ENCODE assay signal across 9 mouse cellular contexts in genomic region chr8:110646064-110646463, GRCm38 (mm10). TPM values are rescaled to one million over a fixed set of nuclear protein-coding genes. Genes with fewer than 3 reads are reported as not detected.
A peak's percentile ranks its signal among the peaks of the same experiment; 100 is the strongest.
DNase-seq lines count a peak whose midpoint lies in the region; ATAC-seq and TF ChIP-seq lines count a peak whose summit lies in the region.
"Had no signal": no experiment of that assay in that cellular context is flagged by ENCODE, and none has a peak within 500 bp of the region (broad histone marks: within the 10 kb centered on the region; RNA-seq: fewer than 3 reads in every experiment).

No protein-coding gene starts in this region.

- no peak overlapping the region for H3K4me3 ChIP-seq in spleen, adult 2 months (ENCODE audit: extremely low read depth, insufficient read depth, insufficient read length)
- H3K4me3 ChIP-seq in hindbrain, postnatal 0 days (ENCODE audit: low read length) = no peak overlapping the region
- no peak overlapping the region for H3K4me3 ChIP-seq in left cerebral cortex, adult 2 months
- no peak overlapping the region for H3K4me3 ChIP-seq in midbrain, embryonic 14.5 days (replicated peaks; ENCODE audit: low read depth, low read length)
- H3K4me3 ChIP-seq in thymus, adult 2 months (ENCODE audit: control insufficient read depth, insufficient read depth, low read length) = no peak overlapping the region
- H3K4me3 ChIP-seq: neural tube, embryonic 12.5 days had no signal

- no peaks in the 10 kb centered on the region for H3K27me3 ChIP-seq in spleen, adult 2 months (ENCODE audit: control insufficient read depth, insufficient read depth, low read length)
- no peaks in the 10 kb centered on the region for H3K27me3 ChIP-seq in hindbrain, postnatal 0 days (ENCODE audit: insufficient read depth, low read length)
- no peaks in the 10 kb centered on the region for H3K27me3 ChIP-seq in midbrain, embryonic 14.5 days (ENCODE audit: control insufficient read depth, insufficient read depth, low read length)
- no peaks in the 10 kb centered on the region for H3K27me3 ChIP-seq in thymus, adult 2 months (ENCODE audit: control insufficient read depth, insufficient read depth, low read length)
- H3K27me3 ChIP-seq: neural tube, embryonic 12.5 days had no signal

- H3K9me3 ChIP-seq in hindbrain, postnatal 0 days (ENCODE audit: low read length) = no peaks in the 10 kb centered on the region
- no peaks in the 10 kb centered on the region for H3K9me3 ChIP-seq in midbrain, embryonic 14.5 days (ENCODE audit: control insufficient read depth, low read length)
- H3K9me3 ChIP-seq: neural tube, embryonic 12.5 days had no signal

- peak in 1 of 2 experiments; percentile 21 for DNase-seq in spleen, adult 2 months (ENCODE audit: low read depth in 1 of 2, low spot score in 2 of 2)
- no peak for DNase-seq in spleen, postnatal 36 days (ENCODE audit: low spot score in 2 of 2)
- DNase-seq in cerebellum, postnatal 36 days = peak; percentile 89 to 91
- DNase-seq in gastrocnemius, adult 8-10 months (ENCODE audit: low spot score in 2 of 2) = peak; percentile 64
- DNase-seq in hindbrain, postnatal 0 days (ENCODE audit: low spot score) = peak; percentile 85
- DNase-seq in left cerebral cortex, adult 2 months (ENCODE audit: extremely low spot score in 1 of 2, low spot score in 2 of 2) = peak; percentile 75 to 84
- peak; percentile 79 for DNase-seq in midbrain, embryonic 14.5 days
- DNase-seq in thymus, adult 2 months = peak; percentile 44

- peaks cover 18% of the 10 kb centered on the region for H3K36me3 ChIP-seq in spleen, adult 2 months (ENCODE audit: control insufficient read depth, insufficient read depth, low read length)
- H3K36me3 ChIP-seq in hindbrain, postnatal 0 days (ENCODE audit: insufficient read depth, low read length) = peaks cover 33% of the 10 kb centered on the region
- H3K36me3 ChIP-seq in midbrain, embryonic 14.5 days (ENCODE audit: control insufficient read depth, insufficient read depth, low read length) = peaks cover 53% of the 10 kb centered on the region
- H3K36me3 ChIP-seq in thymus, adult 2 months (ENCODE audit: control insufficient read depth, insufficient read depth, low read length) = peaks cover 4% of the 10 kb centered on the region; the same call in 1 of the 2 replicates

- H3K9ac ChIP-seq in hindbrain, postnatal 0 days (replicated peaks; ENCODE audit: low read length) = no peak overlapping the region
- no peak overlapping the region for H3K9ac ChIP-seq in midbrain, embryonic 14.5 days (replicated peaks; ENCODE audit: low read length)
- H3K9ac ChIP-seq: neural tube, embryonic 12.5 days had no signal

- no peak overlapping the region for H3K4me2 ChIP-seq in hindbrain, postnatal 0 days (ENCODE audit: low read depth, low read length)
- H3K4me2 ChIP-seq in midbrain, embryonic 14.5 days (ENCODE audit: low read length) = no peak overlapping the region
- H3K4me2 ChIP-seq: neural tube, embryonic 12.5 days had no signal

- TF ChIP-seq CTCF in spleen, adult 2 months (IDR thresholded peaks at IDR 0.05; ENCODE audit: extremely low read depth, insufficient read depth, insufficient read length, insufficient replicate concordance) = peak; percentile 45; the same call in 1 of the 2 replicates
- TF ChIP-seq CTCF in hindbrain, postnatal 0 days (IDR thresholded peaks at IDR 0.05; ENCODE audit: low read depth) = peak; percentile 95
- peak; percentile 96 for TF ChIP-seq CTCF in left cerebral cortex, adult 2 months (IDR thresholded peaks at IDR 0.05)
- TF ChIP-seq CTCF in thymus, adult 2 months (IDR thresholded peaks at IDR 0.05; ENCODE audit: borderline replicate concordance, control insufficient read depth, extremely low read depth, insufficient read depth, low read length, poor library complexity) = peak; percentile 65; the same call in 1 of the 2 replicates

- H3K27ac ChIP-seq in spleen, adult 2 months (ENCODE audit: insufficient read depth, low read length) = no peak overlapping the region
- no peak overlapping the region for H3K27ac ChIP-seq in hindbrain, postnatal 0 days
- no peak overlapping the region for H3K27ac ChIP-seq in left cerebral cortex, adult 2 months
- H3K27ac ChIP-seq in midbrain, embryonic 14.5 days (replicated peaks; ENCODE audit: low read depth, low read length) = no peak overlapping the region
- H3K27ac ChIP-seq in thymus, adult 2 months (ENCODE audit: control insufficient read depth, insufficient read depth, low read length) = no peak overlapping the region
- H3K27ac ChIP-seq: neural tube, embryonic 12.5 days had no signal

- ATAC-seq in hindbrain, postnatal 0 days = peak; percentile 88
- no peak for ATAC-seq in midbrain, embryonic 14.5 days (ENCODE audit: low FRiP score, low TSS enrichment)

- no peaks in the 10 kb centered on the region for H3K4me1 ChIP-seq in spleen, adult 2 months (ENCODE audit: control insufficient read depth, insufficient read depth, insufficient read length)
- no peaks in the 10 kb centered on the region for H3K4me1 ChIP-seq in hindbrain, postnatal 0 days (ENCODE audit: insufficient read depth, low read length)
- H3K4me1 ChIP-seq in midbrain, embryonic 14.5 days (ENCODE audit: control insufficient read depth, insufficient read depth, low read length) = no peaks in the 10 kb centered on the region
- no peaks in the 10 kb centered on the region for H3K4me1 ChIP-seq in thymus, adult 2 months (replicated peaks; ENCODE audit: control insufficient read depth, insufficient read depth, low read length)
- H3K4me1 ChIP-seq: neural tube, embryonic 12.5 days had no signal

- 53% methylated on average over 6 of the region's 6 CpGs for WGBS in spleen, adult 2 months
- 28% methylated on average over 6 of the region's 6 CpGs for WGBS in hindbrain, postnatal 0 days
- WGBS in midbrain, embryonic 14.5 days = 35% methylated on average over 6 of the region's 6 CpGs
- WGBS in thymus, adult 2 months = 59% methylated on average over 6 of the region's 6 CpGs

- TF ChIP-seq POLR2A in spleen, adult 2 months (IDR thresholded peaks at IDR 0.05; ENCODE audit: low read depth, low read length) = no peak
- TF ChIP-seq POLR2A in thymus, adult 2 months (IDR thresholded peaks at IDR 0.05; ENCODE audit: control insufficient read depth, extremely low read depth, insufficient read depth, low read length, poor library complexity) = no peak

- intact Hi-C loops in left cerebral cortex, adult 2 months (cut with DNase I) = loop anchor here (2.0 to 10.0 kb wide), 3 partner anchors 81 to 201 kb away; partner anchors contain the start of genes Cog4 and Sf3b3

RNA-seq across cellular contexts. Expression of gene Vac14, which starts 27.7 kb away (rescaled TPM):
- 34.3 and 42.6 TPM in 2 replicates for polyA plus RNA-seq in spleen, adult 2 months (2012; rRNA removed)
- 10 to 100 TPM; 17.4 to 22.1 (median 19.3) TPM for total RNA-seq in gastrocnemius, adult 8-10 months (2022)
- 42.1 and 44.1 TPM in 2 replicates for total RNA-seq in hindbrain, postnatal 0 days (2014; rRNA removed)
- polyA plus RNA-seq in hindbrain, postnatal 0 days (2015; fragmentation: Nextera tagmentation; extraction: Ambion mirVana) = 22.4 and 26.1 TPM in 2 replicates
- total RNA-seq in left cerebral cortex, adult 2 months (2021) = 10 to 100 TPM; 25.4 to 26.1 TPM
- polyA plus RNA-seq in midbrain, embryonic 14.5 days (2014; fragmentation: Nextera tagmentation; extraction: Ambion mirVana) = 31.7 and 32.5 TPM in 2 replicates
- polyA plus RNA-seq in thymus, adult 2 months (2012; rRNA removed) = 59.4 and 68.2 TPM in 2 replicates

Comparison
In these comparisons a context has a peak if more than half of its experiments do, and no peak if none do; other contexts are left out.
1. DNase-seq: peak in cerebellum, postnatal 36 days (2 of 2), gastrocnemius, adult 8-10 months (2 of 2), hindbrain, postnatal 0 days (single experiment), left cerebral cortex, adult 2 months (2 of 2), midbrain, embryonic 14.5 days (single experiment) and thymus, adult 2 months (single experiment); none in spleen, postnatal 36 days (0 of 2).
2. CTCF ChIP-seq: peak in every context shown above with its lines; median percentile 96 in left cerebral cortex, adult 2 months; 95 in hindbrain, postnatal 0 days; 65 in thymus, adult 2 months; 45 in spleen, adult 2 months.